Mouse (Mus musculus) gastrocnemius, adult 8-10 months (tissue): ENCODE results near the gene Chchd4. TPM values are rescaled to one million over a fixed set of nuclear protein-coding genes. Genes with fewer than 3 reads are reported as not detected.

Experiments used
- DNase-seq, 2 experiments: peaks; one replicate each; pipeline ENCODE4 v3.0.0; 2022; ENCODE audit warnings: low spot score in 2 of 2
- total RNA-seq, 4 experiments: library from RNA; stranded (reverse); gene quantifications; 2 replicates each; pipeline ENCODE4 v1.2.4; 2022

The Chchd4 gene
- total RNA-seq = 10 to 100 TPM in 1 of 4 experiments, 1 to 10 TPM in 3; 8.4 to 11.4 (median 9.1) TPM

DNA sequence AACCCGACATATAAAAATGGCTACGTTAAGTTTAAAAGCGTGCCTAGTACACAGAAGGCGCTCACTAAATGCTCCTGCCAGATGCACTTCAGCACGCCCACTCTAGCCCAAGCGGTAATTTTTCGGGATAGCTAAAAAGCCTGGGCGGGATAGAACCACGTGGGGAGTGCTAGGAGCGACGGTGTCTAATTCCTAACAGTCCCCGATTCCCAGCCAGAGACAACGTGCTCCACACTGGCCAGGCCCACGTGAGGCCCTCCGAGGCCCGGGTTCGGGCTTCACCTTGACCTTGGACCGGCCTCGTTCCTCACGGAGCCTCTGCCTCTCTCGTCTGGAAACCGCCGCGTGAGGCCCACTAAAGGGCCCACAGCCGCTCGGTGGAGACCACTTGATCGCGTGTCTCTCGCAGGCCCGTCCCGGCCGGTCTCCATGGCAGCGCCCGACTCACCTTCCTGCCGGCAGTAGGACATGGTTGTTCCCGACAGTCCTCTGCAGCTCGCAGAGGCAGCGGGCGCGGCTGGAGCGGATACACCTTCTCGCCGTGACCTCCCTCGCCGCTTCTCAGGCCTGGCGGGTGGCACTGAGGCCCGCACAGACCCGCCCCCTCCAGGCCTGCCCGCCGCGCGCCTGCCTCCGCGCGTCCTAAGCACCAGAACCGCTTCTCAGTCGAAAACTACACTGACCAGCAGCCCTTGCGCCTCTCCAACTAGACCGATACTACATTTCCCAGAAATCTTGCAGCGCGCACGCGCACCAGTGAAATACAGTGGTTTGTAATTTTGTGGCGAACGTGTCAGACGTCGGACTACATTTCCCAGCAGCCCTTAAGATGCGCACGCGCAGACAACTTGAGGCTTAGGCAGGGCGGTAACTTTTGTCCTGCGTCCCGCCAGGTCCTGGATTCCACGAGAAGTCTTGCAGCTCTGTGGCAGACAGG lies at the start of gene Chchd4, which contains the start of gene Tmem43:
TSS of gene Chchd4 (minus strand) at position 679 of the 937 bp plus-strand sequence.
TSS of gene Tmem43 (plus strand) at position 836 of the 937 bp plus-strand sequence.
- peak; percentile 97 to 98 for DNase-seq

DNA sequence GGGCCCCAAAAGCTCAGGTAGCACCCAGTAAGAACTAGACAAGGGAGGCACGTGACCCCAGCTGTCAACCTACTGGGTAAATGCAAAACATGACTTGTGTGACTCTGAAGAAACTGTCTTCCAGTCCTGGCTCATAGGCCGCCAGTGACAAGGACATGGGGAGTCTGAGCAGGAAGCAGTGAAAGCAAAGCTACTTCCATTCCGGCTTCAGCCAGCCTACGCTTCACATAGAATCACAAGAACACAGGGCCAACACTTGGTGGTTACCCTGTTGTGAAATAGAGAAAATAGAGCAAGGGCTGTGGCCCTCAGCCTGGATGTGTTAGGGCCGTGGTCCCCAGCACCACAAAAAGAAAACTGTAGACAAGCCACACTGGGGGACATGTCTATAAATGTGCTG lies 49.5 kb upstream of the Chchd4 start:
- DNase-seq = no peak

DNA sequence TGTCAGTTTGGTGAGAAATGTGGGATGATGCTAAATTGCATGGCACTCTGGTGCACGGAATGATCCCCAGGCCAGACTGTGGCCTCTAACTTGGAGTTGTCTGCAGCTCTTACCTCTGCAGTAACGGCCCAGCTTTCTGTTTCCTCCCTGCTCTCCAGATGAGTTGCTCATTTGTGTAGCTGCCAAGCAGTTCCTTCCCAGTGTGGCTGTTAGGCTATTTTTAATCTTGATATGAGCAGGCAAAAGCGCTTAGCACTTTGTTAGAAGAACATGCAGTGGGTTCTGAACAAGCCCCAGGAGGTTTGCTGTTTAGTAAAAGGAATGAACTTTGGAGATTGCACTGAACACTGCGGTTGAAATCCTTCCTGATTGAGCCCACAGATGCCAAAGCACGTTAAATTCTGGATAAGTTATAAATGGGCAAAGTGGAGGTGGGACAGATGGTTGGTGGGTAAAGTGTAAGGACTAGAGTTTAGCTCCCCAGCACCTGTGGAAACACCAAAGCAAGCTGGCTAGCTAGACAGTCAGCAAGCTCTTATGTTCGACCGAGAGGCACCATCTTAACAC lies 45.2 kb upstream of the Chchd4 start:
- DNase-seq = no peak

DNA sequence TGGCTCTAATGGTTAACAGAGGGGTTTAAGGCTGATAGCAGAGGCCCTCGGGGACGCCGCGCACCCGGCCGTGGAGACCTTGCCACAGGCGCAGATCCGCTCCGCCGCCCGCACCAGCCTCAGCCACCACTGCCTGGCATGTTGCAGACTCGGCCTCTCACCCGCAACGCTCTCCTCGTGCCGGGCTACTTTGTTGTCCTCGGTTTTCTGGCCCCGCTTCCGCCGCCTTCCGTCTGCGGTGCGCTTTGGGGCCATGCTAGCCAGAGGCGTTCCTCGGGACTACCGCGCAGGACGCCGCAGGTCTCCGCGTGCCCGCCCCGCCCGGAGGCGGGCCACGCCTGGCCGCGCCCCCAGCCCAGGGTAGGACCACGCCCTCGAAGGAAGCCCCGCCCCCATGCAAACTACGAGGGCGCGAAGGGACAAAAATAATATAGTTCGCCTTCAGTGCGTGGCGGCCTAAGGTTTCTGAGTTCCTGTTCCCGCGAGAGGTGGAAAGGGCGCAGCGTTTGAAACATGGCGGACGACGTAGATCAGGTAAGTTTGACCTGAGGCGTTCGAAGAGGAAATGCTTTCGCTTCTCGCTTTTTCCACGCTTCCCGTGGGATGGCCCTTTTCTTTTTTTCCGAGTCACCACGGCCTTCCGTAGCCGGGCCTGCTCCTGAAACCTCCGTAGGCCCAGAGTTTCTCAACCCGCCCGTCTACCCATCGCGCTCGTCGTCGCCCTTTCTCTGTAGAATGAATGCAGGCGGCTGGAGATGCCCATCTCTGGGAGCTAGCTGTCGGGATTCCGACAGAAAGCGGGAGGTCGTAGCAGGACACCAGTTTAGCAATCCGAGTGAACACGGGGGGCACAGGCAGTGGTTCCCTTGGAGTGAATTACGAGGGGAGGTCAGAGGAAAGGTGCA lies 42.5 kb upstream of the Chchd4 start, which contains the start of the genes Xpc and Lsm3:
TSS of gene Xpc (minus strand) at position 344 of the 905 bp plus-strand sequence.
TSS of gene Lsm3 (plus strand) at position 384 of the 905 bp plus-strand sequence.
- DNase-seq = peak; percentile 96 to 98

DNA sequence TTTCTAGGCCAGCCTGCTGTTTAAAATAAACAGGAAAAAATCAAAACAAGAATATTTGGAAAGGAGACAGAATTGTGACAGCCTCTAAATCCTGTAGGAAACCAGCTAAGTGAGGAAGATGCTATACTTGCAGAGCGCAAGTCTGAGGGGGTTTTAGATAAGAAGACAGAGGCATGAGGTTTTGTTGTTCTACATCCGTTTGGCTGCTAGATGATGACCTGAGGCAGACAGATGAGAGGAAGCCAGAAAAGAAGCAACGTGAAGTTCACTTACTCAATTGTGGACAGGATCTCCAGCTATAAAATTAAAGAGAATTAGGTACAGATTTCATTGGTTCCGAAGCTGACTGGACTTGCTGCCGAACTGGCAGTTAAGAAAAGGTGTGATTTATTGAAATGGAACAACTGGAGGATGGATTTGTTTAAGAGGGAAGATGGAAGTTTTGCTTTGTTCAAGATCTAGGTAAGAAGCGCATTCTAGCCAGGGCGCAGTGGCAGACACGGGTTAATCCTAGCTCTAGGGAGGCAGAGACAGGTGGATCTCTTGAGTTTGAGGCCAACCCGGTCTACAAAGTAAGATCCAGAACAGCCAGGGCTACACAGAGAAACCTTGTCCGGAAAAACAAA lies 41.5 kb upstream of the Chchd4 start:
- DNase-seq = no peak

DNA sequence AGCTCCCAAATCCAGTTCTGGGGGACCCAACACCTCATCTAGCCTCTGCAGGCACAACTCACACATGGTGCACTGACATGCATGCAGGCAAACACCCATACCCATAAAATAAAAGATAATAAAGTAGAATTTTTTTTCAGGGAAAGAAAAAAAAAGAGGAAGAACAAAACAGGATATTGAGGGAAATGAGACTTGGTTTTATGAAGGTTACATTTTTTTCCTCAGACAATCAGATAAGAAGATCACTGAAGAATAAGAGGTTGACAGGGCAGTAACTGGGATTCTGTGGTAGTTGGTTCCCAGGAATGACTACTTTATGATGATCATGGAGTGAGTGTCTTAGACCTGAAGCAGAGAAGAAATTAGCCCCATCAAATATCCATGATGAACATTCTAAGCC lies 40.8 kb upstream of the Chchd4 start:
- DNase-seq = no peak

DNA sequence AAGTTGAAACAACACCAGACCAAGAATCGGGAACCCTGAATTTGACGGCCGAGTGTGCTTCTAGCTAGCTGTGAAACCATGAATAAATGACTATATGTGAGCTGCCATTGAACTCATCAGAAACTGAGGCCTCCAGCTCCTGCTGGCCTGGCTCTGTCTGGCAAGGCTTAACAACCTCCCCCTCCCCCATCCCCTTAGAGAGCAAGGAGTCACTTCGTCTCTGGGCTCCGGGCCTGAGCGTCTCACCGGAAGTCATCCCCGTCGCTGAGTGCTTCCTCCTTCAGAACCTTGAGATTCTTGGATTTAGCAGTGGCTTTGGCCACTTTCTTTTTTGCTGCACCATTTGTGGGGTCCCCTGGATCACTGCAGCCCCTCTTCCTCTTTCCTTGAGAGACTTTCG lies 36.9 kb upstream of the Chchd4 start:
- no peak for DNase-seq

DNA sequence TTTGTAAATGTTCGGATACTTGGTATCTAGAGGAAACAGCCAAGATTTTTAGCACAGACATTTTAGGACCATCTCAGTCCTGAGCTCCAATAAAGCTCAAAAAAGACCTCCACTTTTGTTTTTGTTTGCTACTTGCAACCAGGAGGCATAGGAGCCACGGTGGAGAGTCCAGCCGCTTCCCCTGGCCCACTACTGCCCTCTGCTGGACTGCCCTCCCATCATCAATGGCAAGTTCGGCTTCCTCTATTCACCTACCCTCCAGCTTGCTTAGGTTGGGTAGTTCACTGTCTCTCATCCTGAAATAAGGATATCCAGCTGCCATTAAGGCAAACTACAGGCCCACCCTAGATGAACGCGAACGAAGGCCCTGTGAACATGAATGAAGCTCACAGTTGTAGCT lies 36.0 kb upstream of the Chchd4 start:
- peak; percentile 49 to 55 for DNase-seq

DNA sequence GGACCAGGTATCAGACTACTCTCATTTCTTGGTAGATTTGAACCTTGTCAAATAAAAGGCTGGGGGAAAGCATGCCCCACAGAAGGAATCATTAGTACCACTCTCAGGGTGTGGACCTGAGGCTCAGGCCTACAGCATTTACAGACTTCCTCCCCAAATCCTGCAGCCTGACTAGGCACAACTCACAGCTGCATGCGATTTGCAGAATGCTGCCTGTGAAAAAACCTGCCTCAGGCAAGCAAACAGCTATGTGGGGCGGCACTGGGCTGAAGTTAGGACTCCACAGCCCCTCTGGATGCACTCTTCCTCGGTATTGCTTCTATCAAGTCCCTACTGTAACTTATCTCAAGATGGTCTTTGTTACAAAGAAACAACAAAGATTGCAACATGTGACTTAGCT lies 34.7 kb upstream of the Chchd4 start:
- no peak for DNase-seq

DNA sequence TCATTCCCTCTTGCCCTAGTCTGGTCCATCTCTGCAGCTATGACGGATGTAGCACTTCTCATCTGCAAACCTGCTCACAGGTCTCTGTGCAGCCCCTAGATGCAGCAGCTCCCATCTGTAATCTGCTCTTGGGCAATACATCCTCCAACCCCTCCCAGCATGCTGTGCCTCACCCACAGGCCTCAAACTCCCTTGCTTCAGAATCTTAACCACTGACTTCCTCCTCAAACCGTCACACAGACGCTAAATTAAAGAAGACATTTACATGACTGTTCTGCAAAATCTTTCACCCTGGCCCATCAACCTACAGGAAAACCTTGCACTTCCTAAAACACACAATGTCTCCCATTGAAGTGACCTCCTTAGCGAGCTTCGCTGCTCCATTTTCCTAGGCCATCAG lies 32.7 kb upstream of the Chchd4 start:
- DNase-seq = no peak

DNA sequence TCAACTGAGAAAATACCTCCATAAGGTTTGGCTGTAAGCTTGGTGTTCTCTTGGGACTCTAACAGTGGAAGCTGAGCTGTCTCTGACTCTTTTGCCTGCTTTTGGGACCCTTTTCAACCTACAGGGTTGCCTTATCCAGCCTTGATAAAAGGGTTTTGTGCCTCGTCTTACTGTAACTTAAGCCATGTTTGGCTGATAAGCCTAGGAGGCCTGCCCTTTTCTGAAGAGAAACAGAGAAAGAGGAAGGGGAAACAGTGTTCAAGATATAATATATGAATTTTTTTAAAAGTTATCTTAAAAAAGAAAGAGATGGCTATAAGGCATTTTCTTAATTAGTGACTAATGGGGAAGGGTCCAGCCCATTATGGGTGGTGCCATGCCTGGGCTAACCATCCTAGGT lies 30.0 kb upstream of the Chchd4 start:
- DNase-seq = no peak

DNA sequence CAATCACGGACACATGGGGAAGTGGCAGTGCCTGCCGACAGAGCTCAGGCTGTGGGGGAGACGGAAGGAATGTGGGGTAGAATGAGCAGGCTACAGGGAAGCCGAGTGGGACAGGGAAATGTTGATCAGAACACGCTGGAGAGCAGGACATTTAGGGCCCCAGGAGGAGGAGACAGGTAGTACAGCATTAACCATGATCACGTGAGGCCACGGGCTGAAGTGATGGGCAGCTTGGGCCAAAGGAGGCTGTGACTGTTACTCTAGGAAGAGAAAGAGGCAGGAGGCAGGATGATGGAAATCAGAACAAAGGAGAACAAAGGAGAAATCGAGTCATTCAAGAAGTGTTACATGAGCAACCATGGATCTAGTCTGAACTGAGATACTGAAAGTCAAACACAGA lies 21.2 kb upstream of the Chchd4 start:
- no peak for DNase-seq

DNA sequence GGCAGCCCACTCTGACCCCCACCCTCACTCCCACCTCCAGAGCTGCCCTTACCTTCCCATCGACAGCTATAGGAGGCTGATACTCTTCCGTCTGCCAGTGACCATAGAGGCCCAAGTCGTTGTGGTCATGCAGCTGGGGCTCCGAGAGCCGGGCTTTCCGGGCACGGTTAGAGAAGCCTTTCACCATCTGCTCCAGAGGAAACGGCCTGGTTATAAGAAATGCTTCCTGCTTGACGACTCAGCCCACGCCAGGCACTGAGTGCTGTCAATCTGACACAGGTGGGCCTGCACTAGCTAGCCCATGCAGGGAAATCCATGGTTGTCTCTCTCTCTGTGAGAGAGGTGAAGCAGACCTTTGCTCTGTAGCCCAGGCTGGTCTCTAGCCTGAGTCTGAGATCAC lies 19.7 kb upstream of the Chchd4 start:
- DNase-seq = no peak

DNA sequence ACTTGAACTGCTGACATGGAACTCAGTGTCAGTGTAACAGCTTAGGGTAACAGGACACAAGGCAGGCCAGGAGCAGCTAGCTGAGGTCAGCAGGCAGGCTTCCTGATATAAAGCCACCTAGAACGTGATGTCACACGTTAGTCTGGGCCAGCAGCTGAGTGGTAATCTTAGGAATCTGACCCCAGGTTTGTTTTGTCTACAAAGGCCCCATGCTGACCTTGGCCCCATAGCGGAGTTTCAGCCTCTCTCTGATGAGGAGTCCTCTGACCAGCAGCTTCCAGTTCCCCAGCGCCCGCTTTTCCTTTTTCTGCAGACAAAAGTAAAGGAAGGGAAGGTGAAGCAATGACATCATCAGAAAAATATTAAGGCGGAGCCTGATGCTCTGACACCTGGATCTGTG lies 17.7 kb upstream of the Chchd4 start:
- no peak for DNase-seq

DNA sequence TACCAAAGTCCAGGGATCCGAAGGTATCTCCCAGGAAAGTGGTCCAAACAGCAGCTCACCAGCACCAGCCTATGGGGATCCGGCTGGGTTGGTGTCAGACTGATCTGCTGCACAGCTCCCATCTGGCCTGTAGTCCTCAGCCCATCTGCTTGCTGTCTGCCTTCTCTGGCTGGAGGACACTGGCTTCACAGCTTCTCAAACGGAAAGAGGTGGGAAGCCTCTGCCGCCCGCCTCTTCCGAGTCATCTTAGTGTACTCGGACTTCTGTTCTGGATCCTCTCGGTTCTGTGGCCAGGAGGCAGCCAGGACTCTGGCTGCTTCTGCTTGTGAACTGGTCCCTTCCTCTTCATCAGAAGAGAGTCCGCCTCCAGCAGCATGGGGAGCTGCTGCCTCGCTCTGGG lies 16.5 kb upstream of the Chchd4 start:
- no peak for DNase-seq

DNA sequence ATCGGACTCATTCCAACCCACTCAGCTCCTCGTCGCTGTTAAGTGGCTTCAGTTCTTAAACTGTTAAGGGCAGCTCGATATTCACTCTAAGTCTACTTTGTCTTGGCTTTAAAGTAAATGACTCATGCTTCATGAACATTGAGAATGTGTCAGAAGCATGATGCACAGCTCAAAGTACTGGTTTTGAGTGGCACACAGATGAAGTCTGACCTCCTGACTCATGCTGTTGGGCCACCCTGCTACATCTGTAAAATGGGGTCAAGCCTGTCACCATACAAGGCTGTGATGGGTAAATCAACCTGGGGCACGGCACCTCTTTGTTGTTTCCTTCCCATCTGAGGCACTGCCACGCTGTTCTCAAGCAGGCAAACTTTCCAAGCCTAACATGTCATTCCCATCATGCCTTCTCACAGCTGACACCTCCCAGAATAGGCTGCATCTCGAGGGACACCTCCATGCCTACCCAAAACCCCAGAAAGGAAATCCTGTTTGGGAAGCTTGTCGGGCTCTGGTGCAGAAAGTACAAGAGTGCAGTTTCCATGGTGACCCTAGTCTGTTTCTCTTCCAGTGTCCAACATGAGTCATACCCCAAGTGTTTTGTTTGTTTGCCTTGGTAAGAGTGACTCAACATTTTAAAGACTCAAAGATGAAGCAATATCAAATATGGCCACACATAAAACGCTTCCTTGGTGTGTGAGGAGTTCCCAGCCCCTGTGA lies 15.3 kb upstream of the Chchd4 start:
- DNase-seq = no peak

DNA sequence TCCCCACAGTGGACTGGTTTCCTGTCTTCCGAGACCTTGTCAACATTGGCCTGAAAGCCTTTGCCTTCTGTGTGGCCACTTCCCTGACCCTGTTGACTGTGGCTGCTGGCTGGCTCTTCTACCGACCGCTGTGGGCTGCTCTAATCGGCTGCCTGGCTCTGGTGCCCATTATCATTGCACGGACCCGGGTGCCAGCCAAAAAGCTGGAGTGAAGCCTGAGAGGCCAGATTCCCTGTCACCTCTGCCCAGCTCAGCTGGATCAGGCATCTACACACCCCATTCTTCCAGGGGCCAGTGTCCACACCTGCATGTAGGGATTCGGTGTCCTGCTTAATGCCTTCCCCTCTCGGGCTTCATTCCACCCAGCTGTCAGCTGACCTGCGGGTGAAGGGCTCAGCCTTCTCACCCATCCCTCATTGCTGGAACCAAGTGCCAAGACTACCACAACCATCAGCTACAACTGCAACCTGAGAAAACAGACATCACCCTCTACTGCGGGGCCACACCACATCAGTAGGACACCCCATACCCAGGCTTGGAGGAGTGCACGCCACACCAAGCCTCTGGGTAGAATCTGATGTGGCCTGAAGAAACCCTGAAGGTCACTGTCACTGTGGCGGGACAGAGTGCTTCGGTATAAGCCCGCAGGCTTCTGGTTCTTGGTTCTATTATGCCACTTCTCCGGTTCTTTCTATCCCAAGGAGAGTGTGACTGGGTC lies 13.5 kb upstream of the Chchd4 start:
- DNase-seq = no peak

DNA sequence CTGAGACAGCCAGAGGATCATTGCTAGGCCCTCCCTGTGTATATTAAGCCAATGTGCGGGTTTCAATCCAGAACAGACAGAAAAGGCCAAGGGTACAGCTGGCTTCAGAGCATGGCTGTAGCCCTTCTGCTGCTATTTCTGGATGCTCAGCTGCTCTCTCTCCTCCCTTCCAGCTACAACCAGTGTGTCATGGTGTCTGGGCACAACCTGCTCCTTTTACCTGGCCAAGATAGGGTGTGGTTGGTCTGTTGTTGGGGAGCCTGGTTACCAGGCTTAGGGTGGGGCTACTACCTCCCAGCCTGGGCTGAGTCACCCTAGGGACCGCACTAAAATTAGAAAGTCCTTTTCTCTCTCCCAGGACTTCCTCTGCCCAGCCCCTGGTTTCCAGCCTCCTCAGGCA lies 10.0 kb upstream of the Chchd4 start:
- peak in 1 of 2 experiments; percentile 54 for DNase-seq

DNA sequence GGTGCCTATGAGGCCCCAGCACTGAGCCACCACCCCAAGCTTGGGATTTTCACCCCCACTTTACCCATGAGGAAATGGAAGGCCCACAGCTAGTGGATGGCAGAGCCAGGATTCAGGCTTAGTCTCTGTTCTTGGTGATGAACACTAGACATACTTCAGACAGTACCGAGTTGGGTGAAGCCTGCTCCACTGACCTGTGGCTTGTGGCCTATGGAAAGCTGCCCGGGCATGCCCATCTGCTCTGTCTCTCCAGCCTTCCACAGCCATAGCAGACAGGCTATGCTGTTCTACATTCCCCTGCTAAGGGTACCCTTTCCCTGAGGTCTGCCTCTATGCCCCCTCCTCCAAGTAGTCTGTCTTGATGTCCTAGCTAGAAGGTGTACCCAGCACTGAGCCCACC lies 3.2 kb upstream of the Chchd4 start:
- DNase-seq = no peak
